Mouse (Mus musculus) forebrain, embryonic 16.5 days (tissue): ENCODE measurements around the gene Vmn2r75. TPM values are rescaled to one million over a fixed set of nuclear protein-coding genes. Genes with fewer than 3 reads are reported as not detected.
"Not testable (repeated sequence)": the region's sequence is repeated elsewhere in the genome, so short reads cannot be mapped to it uniquely, and the experiment has no call there.

Source experiments
- ATAC-seq: fragments of 200-750 bp; cut with Nextera tagmentation; 2 replicates; pipeline ENCODE4 v1.8.0; 2017; ENCODE audit warnings: mild to moderate bottlenecking, moderate library complexity
- H3K27ac ChIP-seq: fragments of 300-500 bp; sonication (generic); 2 replicates; pipeline ENCODE4 v1.5.1; 2014; ENCODE audit warnings: low read length, control low read depth
- H3K27me3 ChIP-seq: fragments of 300-500 bp; sonication (generic); replicated peaks from 2 replicates; pipeline ENCODE4 v1.6.1; 2014; ENCODE audit warnings: low read length; ENCODE audit not compliant: control insufficient read depth, insufficient read depth
- H3K36me3 ChIP-seq: fragments of 300-500 bp; sonication (generic); 2 replicates; pipeline ENCODE4 v1.6.1; 2014; ENCODE audit not compliant: control insufficient read depth, insufficient read depth
- H3K4me1 ChIP-seq: fragments of 300-500 bp; sonication (generic); replicated peaks from 2 replicates; pipeline ENCODE4 v1.6.1; 2014; ENCODE audit warnings: low read length; ENCODE audit not compliant: control insufficient read depth, insufficient read depth
- H3K4me2 ChIP-seq: fragments of 300-500 bp; sonication (generic); 2 replicates; pipeline ENCODE4 v1.6.1; 2014; ENCODE audit warnings: mild to moderate bottlenecking, low read length, control low read depth
- H3K4me3 ChIP-seq: fragments of 300-500 bp; sonication (generic); replicated peaks from 2 replicates; pipeline ENCODE4 v1.5.1; 2014; ENCODE audit warnings: mild to moderate bottlenecking, low read length, control low read depth
- H3K9ac ChIP-seq: fragments of 300-500 bp; sonication (generic); replicated peaks from 2 replicates; pipeline ENCODE4 v1.6.1; 2014; ENCODE audit warnings: low read depth, low read length, control low read depth
- H3K9me3 ChIP-seq: fragments of 300-500 bp; sonication (generic); 2 replicates; pipeline ENCODE4 v1.6.1; 2016; ENCODE audit warnings: low read length; ENCODE audit not compliant: control insufficient read depth
- whole genome bisulfite sequencing: fragments of 180-500 bp; shearing (Covaris S2); extraction: QIAGEN DNeasy Blood & Tissue Kit; methylation state at CpG from one replicate; pipeline ENCODE4 v1.1.7; 2014; 5-methylcytosine and 5-hydroxymethylcytosine counted together
- polyA plus RNA-seq: library from polyadenylated mRNA; unstranded; fragments of >200 nt; fragmentation: Nextera tagmentation; extraction: Ambion mirVana; gene quantifications from 2 replicates; pipeline ENCODE4 v1.2.1, GENCODE M21; 2015

Gene Vmn2r75
- polyA plus RNA-seq = not detected in 2 replicates

DNA sequence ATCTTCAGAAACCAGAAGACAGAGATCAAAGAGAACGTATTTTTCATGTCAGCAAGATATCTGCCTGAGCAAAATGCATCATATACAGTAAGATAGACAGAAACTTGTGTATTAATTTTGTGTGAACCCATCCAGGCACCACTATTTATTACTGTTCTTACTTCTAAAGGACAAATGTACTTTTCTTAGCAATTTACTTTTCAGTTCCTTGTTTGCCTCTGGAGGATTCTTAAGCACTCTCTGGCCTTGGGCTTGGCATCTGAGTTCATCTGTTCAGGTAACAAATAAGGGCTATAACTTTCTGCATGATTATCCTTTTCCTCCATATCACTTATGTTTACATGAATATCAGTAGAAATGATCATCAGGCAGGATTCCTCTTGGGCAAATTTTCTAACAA lies at the start of gene Vmn2r75:
Gene Vmn2r75 (minus strand): TSS at position 101 of the 400 bp plus-strand sequence.
- not testable (repeated sequence) for H3K27me3 ChIP-seq, H3K36me3 ChIP-seq, H3K9ac ChIP-seq, H3K9me3 ChIP-seq, H3K4me2 ChIP-seq, H3K27ac ChIP-seq, H3K4me1 ChIP-seq, H3K4me3 ChIP-seq, ATAC-seq
- 69% methylated on average over 1 of the region's 1 CpGs for WGBS

DNA sequence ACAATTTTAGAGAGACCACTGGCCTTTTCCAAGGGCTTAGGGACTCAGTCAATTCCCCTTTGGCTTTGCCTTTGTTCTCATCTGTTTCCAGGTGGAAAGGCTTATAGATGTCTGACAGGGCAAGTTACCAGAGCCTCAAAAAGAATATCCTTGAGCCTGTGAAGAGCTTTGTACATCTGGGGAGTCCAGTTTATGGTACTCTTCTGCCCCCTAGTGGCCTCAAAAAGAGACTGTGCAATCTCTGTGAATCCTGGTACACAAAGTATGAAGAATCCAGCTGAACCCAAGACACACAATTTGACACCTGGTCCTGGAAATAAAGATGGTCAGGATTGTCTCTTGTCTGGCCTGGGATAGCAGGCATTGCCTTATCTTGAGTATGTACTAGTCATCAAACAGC lies 39.8 kb upstream of the Vmn2r75 start:
- Histone ChIP-seq H3K27ac (no peak overlapping the region), H3K4me2 (no peak overlapping the region), H3K36me3 (no peaks in the 10 kb centered on the region), H3K9me3 (no peaks in the 10 kb centered on the region; the same call in 1 of the 2 replicates), H3K27me3 (no peaks in the 10 kb centered on the region), H3K4me3 (no peak overlapping the region), H3K9ac (no peak overlapping the region), H3K4me1 (no peaks in the 10 kb centered on the region)
- no peak for ATAC-seq

Other genes with a start within 250 kb of the Vmn2r75 start
- not detected in 2 replicates for gene Vmn2r74, start 210.1 kb downstream of the Vmn2r75 start, polyA plus RNA-seq
- gene Vmn2r76, start 74.5 kb upstream of the Vmn2r75 start, polyA plus RNA-seq = not detected in 2 replicates
- gene Olfr310, start 105.4 kb upstream of the Vmn2r75 start, polyA plus RNA-seq = not detected in 2 replicates
- not detected in 2 replicates for gene Olfr309, start 141.9 kb upstream of the Vmn2r75 start, polyA plus RNA-seq
- gene Olfr308, start 153.9 kb upstream of the Vmn2r75 start, polyA plus RNA-seq = not detected in 2 replicates
- not detected in 2 replicates for gene Olfr307, start 165.8 kb upstream of the Vmn2r75 start, polyA plus RNA-seq
- not detected in 2 replicates for gene Olfr305, start 195.2 kb upstream of the Vmn2r75 start, polyA plus RNA-seq
- gene Olfr304, start 214.9 kb upstream of the Vmn2r75 start, polyA plus RNA-seq = not detected in 2 replicates
- not detected in 2 replicates for gene Olfr303, start 226.0 kb upstream of the Vmn2r75 start, polyA plus RNA-seq
- not detected in 2 replicates for gene Olfr301, start 232.1 kb upstream of the Vmn2r75 start, polyA plus RNA-seq